8 mouse cellular contexts compared by ENCODE assay signal in genomic region chr11:23008824-23009200, GRCm38 (mm10). TPM values are rescaled to one million over a fixed set of nuclear protein-coding genes. Genes with fewer than 3 reads are reported as not detected.
A peak's percentile ranks its signal among the peaks of the same experiment; 100 is the strongest.
DNase-seq lines count a peak whose midpoint lies in the region; ATAC-seq and TF ChIP-seq lines count a peak whose summit lies in the region.

No protein-coding gene starts in this region.

- 41% methylated on average over 4 of the region's 4 CpGs for WGBS in neural tube, embryonic 11.5 days
- WGBS in forebrain, embryonic 13.5 days = 48% methylated on average over 4 of the region's 4 CpGs
- 31% methylated on average over 4 of the region's 4 CpGs for WGBS in limb, embryonic 13.5 days
- WGBS in stomach, embryonic 15.5 days = 18% methylated on average over 4 of the region's 4 CpGs
- 44% methylated on average over 4 of the region's 4 CpGs for WGBS in thymus, adult 2 months

- no peak for TF ChIP-seq CTCF in thymus, adult 2 months (IDR thresholded peaks at IDR 0.05; ENCODE audit: borderline replicate concordance, control insufficient read depth, extremely low read depth, insufficient read depth, low read length, poor library complexity)

- H3K4me3 ChIP-seq in neural tube, embryonic 11.5 days (ENCODE audit: low read depth, low read length) = peak overlapping the region; percentile 53
- H3K4me3 ChIP-seq in forebrain, embryonic 13.5 days = peak overlapping the region; percentile 57
- peak overlapping the region; percentile 52 for H3K4me3 ChIP-seq in limb, embryonic 13.5 days
- H3K4me3 ChIP-seq in stomach, embryonic 15.5 days (replicated peaks) = peak overlapping the region; percentile 61
- H3K4me3 ChIP-seq in thymus, adult 2 months (ENCODE audit: control insufficient read depth, insufficient read depth, low read length) = no peak overlapping the region

- peak overlapping the region; percentile 68 for H3K4me2 ChIP-seq in neural tube, embryonic 11.5 days (ENCODE audit: low read depth)
- peak overlapping the region; percentile 72 for H3K4me2 ChIP-seq in forebrain, embryonic 13.5 days
- peak overlapping the region; percentile 72 for H3K4me2 ChIP-seq in limb, embryonic 13.5 days (replicated peaks)
- H3K4me2 ChIP-seq in stomach, embryonic 15.5 days = peak overlapping the region; percentile 82

- H3K4me1 ChIP-seq in neural tube, embryonic 11.5 days (ENCODE audit: control insufficient read depth, insufficient read depth, low read length) = peaks cover 4% of the 10 kb centered on the region; the same call in 1 of the 2 replicates
- 0 out of 2 replicates have a peak, but pooled peaks cover 3% of the 10 kb centered on the region for H3K4me1 ChIP-seq in forebrain, embryonic 13.5 days
- H3K4me1 ChIP-seq in limb, embryonic 13.5 days = peaks cover 4% of the 10 kb centered on the region; the same call in 1 of the 2 replicates
- peaks cover 5% of the 10 kb centered on the region for H3K4me1 ChIP-seq in stomach, embryonic 15.5 days
- H3K4me1 ChIP-seq in thymus, adult 2 months (replicated peaks; ENCODE audit: control insufficient read depth, insufficient read depth, low read length) = peaks cover 7% of the 10 kb centered on the region

- no peak for DNase-seq in neural tube, embryonic 11.5 days (ENCODE audit: low spot score)
- no peak for DNase-seq in neural tube, embryonic 10.5 days (ENCODE audit: extremely low spot score, low spot score)
- DNase-seq in thymus, adult 2 months = no peak
- no peak for DNase-seq in adrenal gland, adult 8-10 months
- DNase-seq in urinary bladder, adult 18-20 months (ENCODE audit: low spot score in 2 of 2) = no peak

- ATAC-seq in neural tube, embryonic 11.5 days (ENCODE audit: insufficient read depth, low FRiP score, low TSS enrichment) = no peak
- no peak for ATAC-seq in forebrain, embryonic 13.5 days
- no peak for ATAC-seq in limb, embryonic 13.5 days (ENCODE audit: low FRiP score, low read depth)
- no peak for ATAC-seq in stomach, embryonic 15.5 days (ENCODE audit: insufficient read depth, low FRiP score, low read depth)

- TF ChIP-seq POLR2A in thymus, adult 2 months (IDR thresholded peaks at IDR 0.05; ENCODE audit: control insufficient read depth, extremely low read depth, insufficient read depth, low read length, poor library complexity) = no peak

- no peaks in the 10 kb centered on the region for H3K9me3 ChIP-seq in neural tube, embryonic 11.5 days (ENCODE audit: control insufficient read depth, low read length)
- no peaks in the 10 kb centered on the region for H3K9me3 ChIP-seq in forebrain, embryonic 13.5 days (replicated peaks)
- no peaks in the 10 kb centered on the region for H3K9me3 ChIP-seq in limb, embryonic 13.5 days
- no peaks in the 10 kb centered on the region for H3K9me3 ChIP-seq in stomach, embryonic 15.5 days

- no peak overlapping the region for H3K9ac ChIP-seq in neural tube, embryonic 11.5 days (ENCODE audit: low read length)
- peak overlapping the region; percentile 75 for H3K9ac ChIP-seq in forebrain, embryonic 13.5 days
- H3K9ac ChIP-seq in limb, embryonic 13.5 days = peak overlapping the region; percentile 76
- H3K9ac ChIP-seq in stomach, embryonic 15.5 days = no peak overlapping the region

- no peak overlapping the region for H3K27ac ChIP-seq in neural tube, embryonic 11.5 days (ENCODE audit: low read depth, low read length)
- no peak overlapping the region for H3K27ac ChIP-seq in forebrain, embryonic 13.5 days
- no peak overlapping the region; the same call in 1 of the 2 replicates for H3K27ac ChIP-seq in limb, embryonic 13.5 days
- no peak overlapping the region for H3K27ac ChIP-seq in stomach, embryonic 15.5 days
- H3K27ac ChIP-seq in thymus, adult 2 months (ENCODE audit: control insufficient read depth, insufficient read depth, low read length) = no peak overlapping the region

- H3K27me3 ChIP-seq in neural tube, embryonic 11.5 days (ENCODE audit: control insufficient read depth, insufficient read depth, low read length) = no peaks in the 10 kb centered on the region
- H3K27me3 ChIP-seq in forebrain, embryonic 13.5 days = no peaks in the 10 kb centered on the region
- H3K27me3 ChIP-seq in limb, embryonic 13.5 days = no peaks in the 10 kb centered on the region
- no peaks in the 10 kb centered on the region for H3K27me3 ChIP-seq in stomach, embryonic 15.5 days (replicated peaks)
- H3K27me3 ChIP-seq in thymus, adult 2 months (ENCODE audit: control insufficient read depth, insufficient read depth, low read length) = no peaks in the 10 kb centered on the region

- no peaks in the 10 kb centered on the region; the same call in 1 of the 2 replicates for H3K36me3 ChIP-seq in neural tube, embryonic 11.5 days (ENCODE audit: control insufficient read depth, insufficient read depth, low read length)
- H3K36me3 ChIP-seq in forebrain, embryonic 13.5 days (ENCODE audit: poor library complexity, severe bottlenecking) = peaks cover 15% of the 10 kb centered on the region
- H3K36me3 ChIP-seq in limb, embryonic 13.5 days = peaks cover 15% of the 10 kb centered on the region
- H3K36me3 ChIP-seq in stomach, embryonic 15.5 days = peaks cover 5% of the 10 kb centered on the region
- peaks cover 8% of the 10 kb centered on the region for H3K36me3 ChIP-seq in thymus, adult 2 months (ENCODE audit: control insufficient read depth, insufficient read depth, low read length)

RNA-seq across cellular contexts. Expression of gene Fam161a, which starts 1.5 kb away (rescaled TPM):
- 3.1 and 3.8 TPM in 2 replicates for polyA plus RNA-seq in neural tube, embryonic 11.5 days (2014; fragmentation: Nextera tagmentation; extraction: Ambion mirVana)
- polyA plus RNA-seq in forebrain, embryonic 13.5 days (2015; fragmentation: Nextera tagmentation; extraction: Ambion mirVana) = 3.0 and 3.3 TPM in 2 replicates
- polyA plus RNA-seq in limb, embryonic 13.5 days (2015; fragmentation: Nextera tagmentation; extraction: Ambion mirVana) = 2.6 and 4.0 TPM in 2 replicates
- polyA plus RNA-seq in stomach, embryonic 15.5 days (2015; fragmentation: Nextera tagmentation; extraction: Ambion mirVana) = 2.7 and 4.0 TPM in 2 replicates
- polyA plus RNA-seq in thymus, adult 2 months (2012; rRNA removed) = 0.17 and 0.66 TPM in 2 replicates
- 10 to 100 TPM; 14.8 to 29.9 (median 22.3) TPM for total RNA-seq in adrenal gland, adult 8-10 months (2022)

RNA-seq across cellular contexts. Expression of gene Cct4, which starts 18.5 kb away (rescaled TPM):
- polyA plus RNA-seq in neural tube, embryonic 11.5 days (2014; fragmentation: Nextera tagmentation; extraction: Ambion mirVana) = 435 and 451 TPM in 2 replicates
- 329 and 340 TPM in 2 replicates for polyA plus RNA-seq in forebrain, embryonic 13.5 days (2015; fragmentation: Nextera tagmentation; extraction: Ambion mirVana)
- 290 and 295 TPM in 2 replicates for polyA plus RNA-seq in limb, embryonic 13.5 days (2015; fragmentation: Nextera tagmentation; extraction: Ambion mirVana)
- polyA plus RNA-seq in stomach, embryonic 15.5 days (2015; fragmentation: Nextera tagmentation; extraction: Ambion mirVana) = 248 and 251 TPM in 2 replicates
- 206 and 311 TPM in 2 replicates for polyA plus RNA-seq in thymus, adult 2 months (2012; rRNA removed)
- total RNA-seq in adrenal gland, adult 8-10 months (2022) = 100 to 1,000 TPM; 129 to 168 (median 144) TPM

RNA-seq across cellular contexts. Expression of gene Commd1, which starts 26.6 kb away (rescaled TPM):
- 371 and 372 TPM in 2 replicates for polyA plus RNA-seq in neural tube, embryonic 11.5 days (2014; fragmentation: Nextera tagmentation; extraction: Ambion mirVana)
- 303 and 328 TPM in 2 replicates for polyA plus RNA-seq in forebrain, embryonic 13.5 days (2015; fragmentation: Nextera tagmentation; extraction: Ambion mirVana)
- polyA plus RNA-seq in limb, embryonic 13.5 days (2015; fragmentation: Nextera tagmentation; extraction: Ambion mirVana) = 372 and 377 TPM in 2 replicates
- 368 and 394 TPM in 2 replicates for polyA plus RNA-seq in stomach, embryonic 15.5 days (2015; fragmentation: Nextera tagmentation; extraction: Ambion mirVana)
- 12.2 and 13.0 TPM in 2 replicates for polyA plus RNA-seq in thymus, adult 2 months (2012; rRNA removed)
- total RNA-seq in adrenal gland, adult 8-10 months (2022) = 10 to 100 TPM; 84.5 to 100.0 (median 90.1) TPM

RNA-seq across cellular contexts. Expression of gene Gm28048, which starts 26.9 kb away (rescaled TPM):
- 5.7 and 5.9 TPM in 2 replicates for polyA plus RNA-seq in neural tube, embryonic 11.5 days (2014; fragmentation: Nextera tagmentation; extraction: Ambion mirVana)
- polyA plus RNA-seq in forebrain, embryonic 13.5 days (2015; fragmentation: Nextera tagmentation; extraction: Ambion mirVana) = 3.1 and 3.4 TPM in 2 replicates
- 7.1 and 7.6 TPM in 2 replicates for polyA plus RNA-seq in limb, embryonic 13.5 days (2015; fragmentation: Nextera tagmentation; extraction: Ambion mirVana)
- polyA plus RNA-seq in stomach, embryonic 15.5 days (2015; fragmentation: Nextera tagmentation; extraction: Ambion mirVana) = 12.1 and 15.0 TPM in 2 replicates
- not detected in 2 replicates for polyA plus RNA-seq in thymus, adult 2 months (2012; rRNA removed)
- 10 to 100 TPM; 44.3 to 72.0 (median 46.8) TPM for total RNA-seq in adrenal gland, adult 8-10 months (2022)

RNA-seq across cellular contexts. Expression of gene Zrsr1, which starts 37.0 kb away (rescaled TPM):
- polyA plus RNA-seq in neural tube, embryonic 11.5 days (2014; fragmentation: Nextera tagmentation; extraction: Ambion mirVana) = 4.8 and 5.2 TPM in 2 replicates
- 5.3 TPM in 2 replicates for polyA plus RNA-seq in forebrain, embryonic 13.5 days (2015; fragmentation: Nextera tagmentation; extraction: Ambion mirVana)
- 3.6 and 3.8 TPM in 2 replicates for polyA plus RNA-seq in limb, embryonic 13.5 days (2015; fragmentation: Nextera tagmentation; extraction: Ambion mirVana)
- polyA plus RNA-seq in stomach, embryonic 15.5 days (2015; fragmentation: Nextera tagmentation; extraction: Ambion mirVana) = 2.5 and 2.7 TPM in 2 replicates
- polyA plus RNA-seq in thymus, adult 2 months (2012; rRNA removed) = 3.4 and 3.5 TPM in 2 replicates
- 10 to 100 TPM; 36.9 to 43.0 (median 39.3) TPM for total RNA-seq in adrenal gland, adult 8-10 months (2022)

Comparison
In these comparisons a context has a peak if more than half of its experiments do, and no peak if none do; other contexts are left out.
1. H3K9ac ChIP-seq: peak in forebrain, embryonic 13.5 days (single experiment) and limb, embryonic 13.5 days (single experiment); none in neural tube, embryonic 11.5 days (single experiment) and stomach, embryonic 15.5 days (single experiment).
2. RNA of gene Commd1, which starts 26.6 kb away (polyA plus RNA-seq): 372 to 377 TPM in limb, embryonic 13.5 days, 371 to 372 TPM in neural tube, embryonic 11.5 days, 368 to 394 TPM in stomach, embryonic 15.5 days and 303 to 328 TPM in forebrain, embryonic 13.5 days; 12.2 to 13.0 TPM in thymus, adult 2 months; every median in the first group is over 10 times any median in the second.
3. Peak in every context shown above with its lines, with median percentiles within 50 percentile points of each other: H3K4me2 ChIP-seq.